Mouse (Mus musculus) thymus, adult 18-20 months (tissue): ENCODE data around the gene Ubp1.

Experiments
- DNase-seq, 2 experiments: peaks; one replicate each; pipeline ENCODE4 v3.0.0; 2022; ENCODE audit warnings: mixed read lengths in 2 of 2

Gene Ubp1

DNA sequence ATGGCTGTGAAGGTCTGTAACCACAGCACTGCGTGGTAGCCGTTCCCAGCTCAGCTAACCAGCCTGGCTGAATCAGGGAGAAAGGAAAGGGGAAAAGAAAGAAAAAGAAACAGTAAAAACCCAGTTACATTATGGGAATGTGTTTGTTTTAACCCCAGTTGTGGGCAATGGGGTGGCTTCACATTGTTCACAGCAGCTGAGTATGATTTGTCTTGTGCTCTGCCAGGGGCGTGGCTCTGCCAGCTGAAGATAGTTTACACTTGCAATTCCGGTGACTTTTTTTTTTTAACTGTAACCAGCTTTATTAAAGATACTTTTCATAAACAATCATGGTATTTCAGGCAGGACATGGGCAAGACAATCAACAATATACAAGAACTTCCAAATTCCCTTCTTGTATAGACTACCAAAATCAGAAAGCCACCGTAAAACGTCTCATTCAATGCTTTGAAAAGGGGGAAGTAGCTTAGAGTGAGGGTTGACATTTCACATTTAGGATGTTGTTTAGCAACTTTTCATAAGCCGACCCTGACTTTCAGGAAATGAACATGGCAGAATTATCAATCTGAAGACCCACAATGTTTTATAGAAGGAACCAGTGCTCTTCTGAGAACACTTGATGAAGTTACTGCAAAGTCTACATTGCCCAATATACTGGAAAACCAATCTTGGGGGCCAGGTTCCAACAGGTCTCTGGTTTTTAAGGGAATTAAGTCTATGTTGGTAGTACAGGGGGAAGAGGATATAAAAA is 88.5 kb downstream of the Ubp1 start:
- DNase-seq: no peak

DNA sequence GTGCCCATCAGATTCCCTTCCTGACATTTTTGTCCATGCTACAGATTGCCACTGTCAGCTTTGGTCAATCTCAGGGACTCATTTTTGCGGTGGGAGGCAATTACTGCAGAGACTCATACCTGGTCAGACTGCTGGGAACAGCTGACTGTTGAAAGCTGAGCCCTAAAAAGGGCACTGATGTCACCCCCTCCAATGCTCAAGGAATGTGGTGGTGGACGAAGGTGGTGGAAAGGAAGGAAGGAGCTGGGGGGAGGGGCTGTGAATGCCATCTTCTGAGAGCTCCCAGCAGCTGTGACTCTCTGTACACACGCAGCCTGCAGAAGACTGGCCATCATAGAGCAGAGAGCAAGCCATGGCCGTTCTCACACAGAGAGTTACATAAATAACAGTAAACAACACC is 91.4 kb downstream of the Ubp1 start:
- no peak for DNase-seq

DNA sequence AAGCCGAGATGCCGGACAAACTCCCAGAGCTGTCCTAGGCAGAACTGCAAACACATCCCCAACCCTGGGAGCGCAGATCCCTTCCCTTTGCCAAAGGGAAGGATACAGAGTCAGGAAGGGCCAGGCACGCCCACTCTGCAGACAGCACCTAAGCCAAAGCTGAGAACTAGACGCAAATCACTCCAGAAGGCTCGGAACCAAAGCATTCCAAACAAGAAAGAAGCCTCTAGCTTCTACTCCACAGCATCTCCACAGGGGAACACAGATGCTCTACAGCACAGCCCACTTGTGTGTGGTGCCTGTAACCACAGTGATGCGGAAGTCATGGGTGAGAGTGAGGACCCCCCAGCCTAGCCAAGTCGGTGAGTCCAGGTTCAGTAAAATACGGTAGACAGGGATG is 94.4 kb downstream of the Ubp1 start:
- DNase-seq: no peak

DNA sequence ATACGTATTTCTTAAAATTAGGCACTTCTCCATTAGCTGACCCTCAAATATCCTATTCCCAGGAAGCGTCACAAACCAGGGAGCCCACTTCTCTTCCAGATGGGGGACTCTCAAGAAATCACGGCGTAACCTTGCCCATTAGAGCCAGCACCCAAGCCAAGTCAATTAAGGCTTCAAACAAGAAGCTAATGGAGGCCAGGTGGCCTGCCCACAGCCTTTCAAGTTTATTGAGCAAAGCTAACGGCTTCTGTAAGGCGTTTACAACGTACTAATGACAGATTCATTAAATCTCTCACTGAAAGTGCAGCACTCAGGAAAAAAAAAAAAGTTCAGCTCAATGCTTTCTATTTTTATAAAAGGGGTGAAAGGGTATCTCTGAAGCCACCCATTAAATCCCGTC is 95.1 kb downstream of the Ubp1 start:
- DNase-seq: no peak

DNA sequence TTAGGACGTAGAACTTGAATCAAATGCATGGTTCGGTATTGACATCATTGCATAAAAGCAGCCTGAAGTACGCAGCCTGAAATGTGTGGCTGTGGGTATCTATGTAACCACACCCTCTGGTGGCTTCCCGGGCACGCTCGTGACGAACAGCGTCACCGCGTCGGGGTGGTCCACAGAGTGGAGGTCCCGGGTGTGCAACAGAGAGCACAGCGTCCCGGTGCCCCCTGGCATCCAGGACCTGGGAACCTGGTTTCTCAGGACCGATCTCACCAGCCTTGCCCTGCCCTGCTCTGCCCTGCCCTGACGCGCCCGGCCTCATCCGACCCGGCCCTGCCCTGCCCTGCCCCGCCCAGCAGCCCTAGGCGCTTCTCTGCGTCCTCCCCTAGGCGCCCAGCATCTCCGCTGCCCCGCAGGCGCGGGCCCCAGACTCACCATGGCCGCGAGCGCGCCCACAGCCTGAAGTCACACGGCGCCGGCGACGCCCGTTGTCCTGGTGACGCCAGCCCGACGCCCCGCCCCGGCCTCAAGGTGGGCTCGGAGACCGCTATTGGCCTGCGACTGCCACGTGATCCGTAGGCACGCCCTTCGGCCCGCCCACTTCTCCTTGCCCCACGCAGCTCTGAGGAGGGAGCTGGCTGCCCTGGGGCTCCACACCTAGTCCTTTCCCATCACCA is 95.7 kb downstream of the Ubp1 start:
- peak; percentile 51 to 57 for DNase-seq
